Mouse (Mus musculus) testis, adult 2 months (tissue): ENCODE data around the gene Rdh14.

Source experiments
- CTCF ChIP-seq: fragments of 200-500 bp; IDR thresholded peaks from 2 replicates; pipeline ENCODE4 v1.5.1; 2012; ENCODE audit warnings: low read depth, mild to moderate bottlenecking, inconsistent platforms, low read length, moderate library complexity; ENCODE audit not compliant: control insufficient read depth, insufficient read depth, insufficient replicate concordance
- POLR2A ChIP-seq: fragments of 200-500 bp; IDR thresholded peaks from 2 replicates; pipeline ENCODE4 v1.6.1; 2012; ENCODE audit warnings: low read depth, mild to moderate bottlenecking, inconsistent platforms, low read length, moderate library complexity; ENCODE audit not compliant: control insufficient read depth

- no peak for TF ChIP-seq POLR2A
- TF ChIP-seq CTCF, result no peak
These were observed 39.9 kb upstream of the Rdh14 start for GRCm38 (mm10) chr12:10350706-10351105.
